Mouse (Mus musculus): Measurements from ENCODE around the gene Edn2. TPM values are rescaled to one million over a fixed set of nuclear protein-coding genes. Genes with fewer than 3 reads are reported as not detected.
A peak's percentile ranks its signal among the peaks of the same experiment; 100 is the strongest.

Edn2 gene
- total RNA-seq, 2 experiments from 2014 or later = not detected

- no peak for DNase-seq (ENCODE audit: low spot score in 2 of 2)
Measured at GRCm38 (mm10) chr4:120153736-120154135, 7.3 kb upstream of the Edn2 start.

GRCm38 (mm10) chr4:120158714-120159310 lies 2.2 kb upstream of the Edn2 start:
- no peak for DNase-seq (ENCODE audit: low spot score in 2 of 2)

- no peak for DNase-seq (ENCODE audit: low spot score in 2 of 2)
Measured at GRCm38 (mm10) chr4:120162586-120162985, 1.6 kb downstream of the Edn2 start.

- no peak for DNase-seq (ENCODE audit: low spot score in 2 of 2)
Measured at GRCm38 (mm10) chr4:120163242-120163641, 2.2 kb downstream of the Edn2 start.

- DNase-seq (ENCODE audit: low spot score in 2 of 2) = no peak
Measured at GRCm38 (mm10) chr4:120164316-120164715, 3.3 kb downstream of the Edn2 start.

- DNase-seq (ENCODE audit: low spot score in 2 of 2) = no peak
Measured at GRCm38 (mm10) chr4:120167778-120168177, 6.8 kb downstream of the Edn2 start.

- DNase-seq (ENCODE audit: low spot score in 2 of 2) = no peak
Measured at GRCm38 (mm10) chr4:120168346-120168745, 7.3 kb downstream of the Edn2 start.

GRCm38 (mm10) chr4:120170387-120170936 lies 9.5 kb downstream of the Edn2 start:
- DNase-seq (ENCODE audit: low spot score in 2 of 2) = no peak

GRCm38 (mm10) chr4:120172050-120172684 lies 11.2 kb downstream of the Edn2 start:
- DNase-seq (ENCODE audit: low spot score in 2 of 2) = peak in 1 of 2 experiments; percentile 35

- DNase-seq (ENCODE audit: low spot score in 2 of 2) = no peak
Measured at GRCm38 (mm10) chr4:120179123-120179522, 18.1 kb downstream of the Edn2 start.

- no peak for DNase-seq (ENCODE audit: low spot score in 2 of 2)
Measured at GRCm38 (mm10) chr4:120180535-120180934, 19.5 kb downstream of the Edn2 start.

GRCm38 (mm10) chr4:120184374-120184991 lies 23.5 kb downstream of the Edn2 start:
- DNase-seq (ENCODE audit: low spot score in 2 of 2) = no peak

- no peak for DNase-seq (ENCODE audit: low spot score in 2 of 2)
Measured at GRCm38 (mm10) chr4:120186441-120186840, 25.4 kb downstream of the Edn2 start.

GRCm38 (mm10) chr4:120186934-120187333 lies 25.9 kb downstream of the Edn2 start:
- no peak for DNase-seq (ENCODE audit: low spot score in 2 of 2)

GRCm38 (mm10) chr4:120188204-120188603 lies 27.2 kb downstream of the Edn2 start:
- DNase-seq (ENCODE audit: low spot score in 2 of 2) = no peak

GRCm38 (mm10) chr4:120188651-120189161 lies 27.7 kb downstream of the Edn2 start:
- peak in 1 of 2 experiments; percentile 55 for DNase-seq (ENCODE audit: low spot score in 2 of 2)

- DNase-seq (ENCODE audit: low spot score in 2 of 2) = no peak
Measured at GRCm38 (mm10) chr4:120189941-120190340, 28.9 kb downstream of the Edn2 start.

GRCm38 (mm10) chr4:120191987-120192386 lies 31.0 kb downstream of the Edn2 start:
- DNase-seq (ENCODE audit: low spot score in 2 of 2) = no peak

- DNase-seq (ENCODE audit: low spot score in 2 of 2) = no peak
Measured at GRCm38 (mm10) chr4:120194026-120194425, 33.0 kb downstream of the Edn2 start.

- no peak for DNase-seq (ENCODE audit: low spot score in 2 of 2)
Measured at GRCm38 (mm10) chr4:120194965-120195364, 34.0 kb downstream of the Edn2 start.

- DNase-seq (ENCODE audit: low spot score in 2 of 2) = no peak
Measured at GRCm38 (mm10) chr4:120199184-120199885, 38.3 kb downstream of the Edn2 start.

Data from gastrocnemius, postnatal 4 days (tissue).